Mouse (Mus musculus) ovary, postnatal 10 days (tissue): ENCODE results near the gene Zmynd11.
"Not testable (repeated sequence)": the region's sequence is repeated elsewhere in the genome, so short reads cannot be mapped to it uniquely, and the experiment has no call there.

Source experiments
- DNase-seq: peaks from one replicate; pipeline ENCODE4 v3.0.0; 2022; ENCODE audit warnings: low spot score

Gene Zmynd11

DNA sequence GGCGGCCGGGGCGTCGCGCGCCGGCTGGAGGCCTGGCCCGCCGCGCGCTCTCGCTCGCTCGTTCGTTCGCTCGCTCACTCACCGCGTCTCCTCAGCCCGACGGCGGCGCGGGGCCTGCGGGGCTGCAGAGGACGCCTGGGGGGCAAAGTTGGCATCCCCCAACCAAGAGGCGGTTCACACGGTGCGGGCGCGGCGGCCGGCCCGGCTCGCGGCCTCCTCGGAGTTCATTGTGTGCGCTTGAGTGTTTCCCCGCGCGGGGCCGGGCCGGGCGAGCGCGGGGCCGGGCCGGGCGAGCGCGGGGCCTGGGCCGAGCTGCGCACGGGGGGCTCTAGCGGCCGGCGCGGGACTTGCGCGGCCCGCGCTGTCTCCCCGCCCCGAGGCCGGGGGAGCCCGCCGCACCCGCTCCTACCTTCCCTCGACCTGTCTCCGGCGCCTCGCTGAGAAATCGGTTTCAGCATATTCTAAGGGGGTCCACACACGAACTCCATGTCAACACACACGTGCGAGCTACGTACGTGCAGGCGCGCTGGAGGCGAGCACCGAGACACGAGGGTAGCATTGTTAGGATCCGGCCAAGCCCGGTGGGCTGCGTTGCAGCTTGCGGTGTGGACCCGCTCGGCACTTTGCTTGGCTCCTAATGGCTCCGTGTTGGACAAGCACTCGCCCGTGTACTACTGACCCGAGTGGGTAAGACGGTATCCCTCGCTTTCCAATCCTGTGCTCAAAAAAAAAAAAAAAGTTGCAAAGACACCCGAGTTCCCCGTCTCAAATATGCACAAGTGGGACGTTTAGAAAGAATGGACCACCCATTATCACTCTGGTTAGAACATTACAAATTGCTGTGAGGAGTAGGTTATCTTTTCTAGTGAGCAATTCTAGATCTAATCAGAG, at the start of gene Zmynd11:
TSS of gene Zmynd11 (minus strand) at position 685 of the 891 bp plus-strand sequence.
- peak; percentile 48 for DNase-seq

DNA sequence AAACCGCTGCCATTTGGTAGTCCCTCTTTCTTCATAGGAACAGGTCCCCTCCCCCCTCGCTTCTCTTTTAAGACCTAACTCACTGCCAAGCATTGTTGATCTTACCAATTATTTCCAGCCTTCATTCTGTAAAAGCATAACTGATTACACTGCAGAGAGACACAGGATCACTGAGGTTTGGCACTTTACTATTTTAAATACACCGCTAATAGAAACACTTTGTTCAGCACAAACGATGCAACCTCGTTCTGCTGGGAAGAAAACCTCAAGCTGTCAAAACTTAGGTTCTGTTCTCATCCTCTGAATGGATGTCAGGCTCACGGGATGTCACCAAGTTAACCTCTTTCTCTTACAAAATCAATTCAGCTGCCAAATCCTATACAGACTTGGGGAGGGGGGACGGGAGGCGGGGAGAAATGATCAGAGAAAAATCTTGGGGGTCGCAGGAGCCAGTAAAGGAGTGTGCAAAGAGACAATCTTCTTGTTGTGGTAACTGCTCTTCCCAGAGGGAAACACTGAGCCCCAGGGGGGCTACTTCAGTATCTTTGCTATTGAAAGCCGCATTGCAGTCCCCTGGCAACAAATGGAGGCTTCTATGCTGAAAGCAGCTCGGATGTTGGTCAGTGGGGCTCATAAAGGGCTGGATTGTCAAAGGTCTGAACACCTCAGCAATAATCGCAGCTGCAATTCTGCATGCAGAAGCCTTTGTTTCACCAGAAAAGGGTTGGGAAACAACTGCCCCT, 30.9 kb upstream of the Zmynd11 start:
- DNase-seq, result no peak

DNA sequence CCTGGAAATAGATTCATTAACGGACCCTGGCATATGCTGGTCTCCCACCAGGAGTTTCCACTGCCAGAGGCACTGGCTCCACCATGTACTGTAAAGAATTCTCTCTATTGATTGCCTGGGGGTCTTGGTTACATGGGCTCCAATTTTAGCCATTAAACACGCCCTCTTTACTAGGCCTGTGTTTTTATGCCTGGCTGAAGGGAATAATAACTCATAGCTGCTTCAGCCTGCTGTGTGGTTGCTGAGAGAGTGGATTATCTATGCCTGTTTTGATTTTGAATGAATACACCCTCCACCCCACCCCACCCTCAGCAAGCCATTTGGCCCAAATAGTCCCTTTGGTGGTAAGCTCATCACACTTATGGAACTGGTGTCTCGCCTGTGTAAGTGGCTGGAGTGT, 20.9 kb upstream of the Zmynd11 start:
- DNase-seq, result no peak

DNA sequence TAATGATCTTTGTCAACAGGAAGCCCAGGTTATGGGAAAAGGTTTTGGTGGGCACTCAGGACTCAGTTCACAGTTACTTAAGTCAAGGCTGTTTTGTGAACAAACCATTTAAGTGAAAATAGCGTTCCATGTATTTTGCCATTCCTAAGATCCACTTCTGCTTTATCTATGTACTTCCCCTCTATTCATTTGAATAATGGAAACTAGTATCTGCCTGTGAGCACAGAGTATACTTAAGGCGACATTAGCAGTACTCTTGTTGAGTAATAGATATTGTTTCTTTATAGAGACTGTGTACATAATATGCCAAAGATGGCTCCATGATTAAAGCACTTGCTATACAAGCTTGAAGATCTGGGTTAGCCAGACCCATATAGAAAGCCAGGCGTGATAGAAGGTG, 18.6 kb upstream of the Zmynd11 start:
- DNase-seq, result no peak

DNA sequence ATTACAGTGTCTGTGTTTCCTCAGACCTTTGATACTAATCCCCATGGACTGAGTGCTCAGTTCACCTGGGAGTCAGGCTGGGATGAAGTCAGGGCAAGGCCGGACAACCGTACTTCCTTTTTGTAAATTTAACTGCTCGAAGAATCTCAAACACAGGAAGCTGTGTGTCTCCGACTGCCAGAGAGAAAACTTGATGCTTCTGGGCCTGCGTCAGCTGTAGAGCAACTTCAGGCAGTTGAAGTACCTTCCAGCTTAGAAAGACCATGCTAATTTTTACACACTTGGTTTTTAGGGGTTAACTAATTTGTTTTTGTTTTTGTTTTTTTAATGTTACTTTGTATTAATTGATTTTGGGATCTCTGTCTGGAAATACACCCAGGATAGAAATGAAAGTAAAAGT, 10.8 kb upstream of the Zmynd11 start:
- no peak for DNase-seq

DNA sequence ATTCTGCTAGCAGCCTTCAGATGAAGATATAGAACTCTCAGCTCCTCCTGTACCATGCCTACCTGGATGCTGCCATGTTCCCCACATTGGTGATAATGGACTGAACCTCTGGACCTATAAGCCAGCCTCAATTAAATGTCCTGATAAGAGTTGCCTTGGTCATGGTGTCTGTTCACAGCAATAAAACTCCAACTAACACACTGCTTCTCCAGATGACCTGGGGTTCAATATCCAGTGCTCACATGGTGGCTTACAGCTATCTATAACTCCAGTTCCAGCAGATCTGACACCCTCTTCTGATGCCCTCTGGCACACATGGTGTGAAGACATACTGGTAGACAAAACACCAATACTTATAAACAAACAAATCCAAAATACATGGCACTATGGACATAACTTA, 8.9 kb upstream of the Zmynd11 start:
- no peak for DNase-seq

DNA sequence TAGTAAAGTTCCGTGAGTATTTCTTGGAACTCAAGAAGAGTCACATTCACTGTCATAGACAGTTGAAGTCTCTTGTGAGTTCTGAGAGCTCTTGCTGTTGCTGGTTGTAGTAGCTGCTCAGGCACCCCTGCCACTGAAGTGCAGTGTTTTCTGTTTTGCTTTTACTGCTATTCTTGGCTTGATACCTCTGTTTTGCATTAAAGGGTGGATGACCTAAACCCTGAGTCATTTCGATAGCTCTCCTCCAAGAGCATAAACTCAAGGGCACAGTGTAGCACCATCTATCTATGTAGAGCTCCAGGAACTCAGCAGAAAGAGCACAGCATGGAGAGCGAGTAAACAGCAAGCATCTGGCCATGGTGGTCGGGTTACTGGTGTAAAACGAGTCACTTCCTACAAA, 2.1 kb upstream of the Zmynd11 start:
- no peak for DNase-seq

DNA sequence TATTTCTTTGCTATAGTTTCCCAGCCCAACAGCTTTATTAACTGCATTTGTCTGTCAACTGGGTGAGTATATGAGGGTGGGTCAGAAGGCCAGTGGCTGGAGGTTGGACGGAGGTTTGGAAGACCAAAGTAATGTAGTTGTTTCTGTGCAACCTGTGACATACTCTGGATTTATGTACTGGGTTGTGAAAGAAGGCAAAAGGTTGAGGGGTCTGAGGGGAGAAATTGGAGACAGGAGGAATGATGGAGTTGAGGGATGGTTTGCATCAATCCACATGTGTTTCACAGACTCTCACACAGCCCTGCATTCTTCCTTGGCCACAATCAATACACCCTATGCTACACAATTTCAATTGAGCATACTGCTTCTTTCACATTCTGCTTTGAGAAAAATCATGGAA, 1.4 kb upstream of the Zmynd11 start:
- DNase-seq, result no peak

DNA sequence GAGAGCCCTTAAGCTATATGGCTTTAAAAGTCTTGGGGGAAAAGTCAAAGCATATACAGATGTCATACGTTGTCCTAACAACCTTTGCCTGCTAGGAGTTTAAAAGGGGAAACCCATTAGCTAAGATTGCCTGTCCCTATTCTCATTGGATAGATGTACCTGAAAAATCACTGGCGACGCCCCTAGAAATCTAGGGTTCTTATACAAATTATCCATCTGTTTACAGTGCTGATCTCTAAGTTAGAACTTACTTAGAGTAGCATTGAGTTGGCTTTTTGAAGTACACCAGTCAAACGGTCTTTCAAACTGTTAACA, 364 bp upstream of the Zmynd11 start:
- no peak for DNase-seq

DNA sequence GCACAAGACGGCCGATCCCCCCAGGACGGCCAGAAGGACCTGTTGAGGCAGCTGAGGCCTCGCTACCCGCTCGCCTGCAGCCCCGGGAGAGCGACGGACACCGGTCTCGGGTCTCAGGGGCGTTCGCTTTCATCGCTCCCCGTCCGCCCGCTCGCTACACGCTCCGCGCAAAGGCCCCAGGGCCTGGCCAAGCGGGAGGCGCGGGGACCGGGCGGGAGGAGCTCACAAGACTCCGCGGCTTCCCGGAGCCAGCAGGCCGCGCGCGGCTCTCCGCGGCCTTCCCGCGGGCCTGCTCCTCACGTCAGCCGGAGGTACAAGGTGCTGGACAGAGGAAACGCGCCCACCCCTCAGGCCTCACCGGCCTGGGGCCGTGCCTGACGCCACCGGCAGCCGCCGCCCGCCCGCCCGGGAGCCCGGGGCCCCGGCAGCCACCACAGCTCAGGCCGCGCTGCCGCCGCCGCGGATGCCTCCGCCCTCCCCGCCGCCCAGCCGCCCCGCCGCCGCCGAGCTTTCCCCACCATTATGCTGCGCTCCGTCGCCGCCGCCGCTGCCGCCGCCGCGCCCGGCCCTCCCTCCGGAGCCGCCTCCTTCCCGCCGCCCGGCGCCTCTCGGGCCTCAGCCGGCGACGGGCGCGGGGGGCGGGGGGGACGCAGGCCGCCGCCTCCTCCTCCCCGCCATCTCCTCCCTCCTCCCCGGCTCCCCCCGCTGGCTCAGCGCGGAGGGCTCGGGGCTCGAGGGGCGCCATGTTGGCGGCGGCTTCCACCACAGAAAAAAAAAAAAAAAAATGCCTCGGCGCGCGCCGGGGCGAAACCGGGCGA, 1.1 kb downstream of the Zmynd11 start:
- DNase-seq, result peak; percentile 50

DNA sequence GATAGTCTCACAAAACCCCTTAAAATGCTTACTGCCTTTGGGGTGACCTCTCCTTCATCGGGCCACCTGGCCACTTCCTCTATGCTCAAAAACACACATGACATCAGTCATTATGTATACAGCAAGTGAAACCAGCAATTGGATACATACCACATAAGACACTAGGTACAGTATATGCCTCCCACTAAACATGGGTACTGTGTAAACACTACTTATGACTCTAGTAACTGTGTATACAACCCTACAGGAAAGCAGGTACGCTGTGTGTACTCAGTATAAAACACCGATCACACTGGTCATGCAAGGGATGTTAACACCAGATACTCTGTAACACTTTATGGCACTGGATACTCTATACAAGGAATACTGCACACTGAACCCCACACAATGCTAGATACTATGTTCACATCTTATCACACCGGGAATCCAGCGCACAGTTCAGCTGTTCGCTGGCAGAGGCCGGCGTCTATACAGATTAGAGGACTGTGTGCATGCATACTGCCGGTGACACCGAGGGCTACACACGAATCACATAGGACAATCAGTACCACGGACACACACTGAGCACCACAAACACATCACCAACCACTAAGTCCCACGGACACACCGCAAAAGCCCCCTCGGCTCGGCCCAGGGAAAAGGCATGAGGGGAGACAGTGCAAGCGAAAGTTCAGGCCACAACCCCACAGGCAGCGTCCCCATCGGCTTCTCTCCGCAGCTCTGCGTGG, 1.9 kb downstream of the Zmynd11 start:
- peak; percentile 46 for DNase-seq

DNA sequence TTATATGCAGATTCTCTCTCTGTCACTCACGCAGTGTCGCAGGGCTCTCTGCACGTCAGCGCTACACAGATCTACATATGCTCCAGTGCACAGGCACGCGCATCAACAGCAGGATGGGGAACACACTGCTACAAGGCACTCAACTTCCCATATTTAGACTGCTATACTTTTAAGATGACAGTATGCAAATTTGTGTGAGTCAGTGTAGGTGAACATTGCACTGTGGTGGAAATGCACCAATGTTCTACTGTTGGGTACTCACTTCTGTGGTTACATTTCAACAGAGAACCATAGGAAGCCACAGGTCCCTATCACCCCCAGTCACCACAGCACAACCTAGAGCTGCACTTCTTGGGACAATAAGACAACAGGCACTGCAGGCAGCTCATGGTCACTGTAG, 5.1 kb downstream of the Zmynd11 start:
- DNase-seq, result no peak

DNA sequence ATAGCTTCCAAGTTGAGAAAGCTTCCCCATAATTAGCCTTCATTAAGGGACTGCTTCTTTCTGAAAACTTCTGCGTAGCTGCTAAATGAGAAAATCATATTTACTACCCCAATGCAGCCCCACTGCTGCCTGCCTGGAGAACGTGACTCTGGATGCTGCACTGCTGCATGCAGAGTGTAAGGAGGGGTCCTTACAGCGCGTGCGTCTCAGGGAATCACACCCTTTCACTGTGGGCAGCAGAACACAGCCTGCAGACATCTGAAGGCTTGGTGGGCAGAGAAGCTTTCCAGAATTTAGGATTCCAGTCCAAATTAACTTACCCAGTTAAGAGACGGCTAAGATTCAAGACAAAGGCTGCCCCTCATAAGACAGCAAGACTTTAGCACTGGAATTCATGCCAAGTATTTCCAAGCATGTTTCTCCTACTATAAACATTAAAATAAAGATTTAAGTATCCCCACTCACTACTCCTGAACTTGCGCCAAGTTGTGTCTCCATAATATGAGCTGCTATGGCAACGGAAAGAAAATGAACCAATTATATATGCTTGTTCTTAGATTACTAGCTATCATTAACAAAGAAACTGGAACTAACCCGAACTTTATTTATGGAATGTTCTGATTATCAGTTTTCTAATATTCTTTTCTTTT, 7.2 kb downstream of the Zmynd11 start:
- DNase-seq, result no peak

DNA sequence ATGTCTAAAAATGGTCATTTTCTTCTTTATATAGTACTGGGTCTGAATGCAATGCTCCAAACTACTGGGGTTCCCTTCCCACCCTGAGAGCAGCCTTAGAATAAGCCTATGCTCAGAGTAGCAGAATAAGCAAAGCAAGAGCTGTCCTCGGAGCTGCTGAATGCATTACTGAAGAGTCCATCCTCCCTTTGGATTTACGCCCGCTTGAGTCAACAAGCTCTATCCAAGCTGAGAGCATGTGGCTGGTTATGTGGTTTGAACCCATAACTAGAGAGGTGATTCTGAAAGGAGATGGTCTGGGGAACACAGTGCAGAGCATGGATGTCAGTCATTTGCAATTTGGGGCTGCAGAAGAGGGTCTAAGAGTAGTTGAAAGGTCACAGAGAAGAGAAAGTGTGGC, 11.4 kb downstream of the Zmynd11 start:
- no peak for DNase-seq

DNA sequence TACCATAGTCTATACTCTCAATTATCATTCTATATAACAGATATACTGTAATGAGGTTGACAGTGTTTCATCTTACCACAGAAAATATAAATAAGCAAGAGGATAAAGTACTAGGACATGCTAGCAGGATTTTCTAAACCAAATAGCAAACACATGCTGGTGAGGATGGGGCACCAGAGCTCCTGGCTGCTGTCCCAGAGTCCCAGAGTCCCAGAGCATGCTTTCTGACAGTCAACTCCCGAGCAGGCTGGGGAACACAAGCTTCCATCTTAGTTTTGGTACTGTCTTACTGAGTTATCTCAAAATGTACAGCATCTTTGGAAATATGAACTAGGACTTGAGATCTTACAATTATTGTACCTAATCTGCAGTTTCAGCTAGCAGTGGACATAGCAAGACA, 14.8 kb downstream of the Zmynd11 start:
- DNase-seq, result no peak

DNA sequence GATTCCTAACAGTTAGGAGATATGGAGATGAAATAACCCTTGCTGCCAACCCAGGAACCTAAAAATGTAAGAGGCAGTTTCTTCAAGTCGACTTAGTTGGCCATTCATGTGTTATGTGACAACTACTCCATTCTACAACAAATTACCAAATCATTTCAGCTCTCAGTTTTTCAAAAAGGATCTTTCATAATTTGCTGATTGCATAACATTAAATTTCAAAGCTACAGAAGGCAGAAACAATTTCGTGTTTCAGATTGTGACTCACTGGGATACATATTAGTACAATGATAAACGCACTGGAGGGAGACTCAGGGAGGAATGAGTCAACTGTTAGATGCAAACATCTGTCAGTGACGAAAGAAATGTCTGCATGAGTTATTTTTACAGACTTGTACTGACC, 15.3 kb downstream of the Zmynd11 start:
- DNase-seq, result no peak

DNA sequence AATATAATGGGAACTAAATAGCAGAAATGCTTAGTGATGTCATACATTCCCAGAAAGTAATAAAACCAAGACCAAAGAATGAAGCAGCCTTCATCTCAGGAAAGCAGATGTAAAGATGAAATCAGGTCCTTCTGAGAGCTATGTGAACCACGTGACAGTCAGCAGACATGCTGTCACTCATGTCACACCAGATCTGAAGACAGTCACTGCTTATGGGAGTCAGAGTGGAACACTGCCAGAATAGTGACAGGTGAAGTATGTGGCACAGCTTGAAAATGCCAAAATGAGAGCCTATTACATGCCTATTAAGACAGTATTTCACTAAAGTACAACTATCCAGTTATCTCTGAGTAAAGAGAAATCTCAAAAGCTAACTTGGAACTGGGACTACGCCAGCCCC, 26.9 kb downstream of the Zmynd11 start:
- DNase-seq, result no peak

DNA sequence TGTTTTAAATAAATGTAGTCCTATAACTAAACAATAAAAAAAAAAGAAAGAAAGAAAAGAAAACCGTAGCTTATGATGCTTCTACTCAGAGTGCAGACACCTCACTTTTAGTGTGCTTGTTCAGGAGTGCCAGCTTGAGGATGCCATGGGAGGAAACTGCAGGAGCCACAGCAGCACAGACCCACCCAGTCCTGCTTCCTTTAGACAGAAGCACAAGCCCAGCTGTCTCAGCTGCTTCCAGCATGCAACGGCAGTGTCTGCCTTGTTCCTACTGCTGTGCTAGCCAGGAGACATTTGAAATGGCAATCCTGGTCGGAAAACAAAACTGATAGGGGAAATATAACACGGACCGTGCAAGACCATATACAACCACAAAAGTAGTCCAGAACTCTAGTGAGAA, 28.1 kb downstream of the Zmynd11 start:
- DNase-seq, result no peak

DNA sequence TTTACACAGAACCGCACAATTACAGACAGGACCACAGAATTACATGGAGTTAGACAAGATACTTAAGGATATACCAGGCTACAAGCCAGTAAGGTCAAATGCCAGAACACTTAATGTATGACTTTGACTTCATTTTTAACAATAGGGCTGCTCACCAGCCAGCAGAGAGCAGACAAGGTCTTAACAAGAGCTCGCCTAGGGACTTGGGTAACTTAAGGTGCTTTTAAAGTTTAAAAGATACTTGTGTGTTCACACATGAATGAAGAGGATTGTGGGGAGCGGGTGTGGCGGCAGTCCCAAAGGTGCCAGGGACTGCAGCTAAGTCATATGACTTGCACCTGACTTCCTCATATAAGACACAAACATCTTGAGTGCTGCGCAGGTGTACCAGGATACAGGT, 32.9 kb downstream of the Zmynd11 start:
- not testable (repeated sequence) for DNase-seq

DNA sequence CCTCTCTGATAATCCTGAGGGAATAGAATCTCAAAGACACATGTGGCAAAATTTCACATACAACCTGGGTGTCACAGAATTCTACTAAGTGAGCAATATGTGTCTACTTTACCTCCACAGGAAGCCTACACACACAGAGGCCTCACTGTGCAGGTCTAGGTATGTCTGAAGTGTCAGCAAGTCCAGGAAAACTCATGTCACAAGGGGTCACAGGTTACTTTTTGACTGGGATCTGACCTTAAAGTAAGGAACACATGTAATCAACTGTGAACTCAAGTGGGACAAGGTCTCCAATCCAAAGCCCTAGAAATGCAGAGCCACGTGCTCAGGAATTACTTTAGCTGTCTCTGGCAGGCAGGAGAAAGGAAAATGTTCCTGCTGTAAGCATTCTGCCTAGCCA, 36.1 kb downstream of the Zmynd11 start:
- DNase-seq, result no peak

DNA sequence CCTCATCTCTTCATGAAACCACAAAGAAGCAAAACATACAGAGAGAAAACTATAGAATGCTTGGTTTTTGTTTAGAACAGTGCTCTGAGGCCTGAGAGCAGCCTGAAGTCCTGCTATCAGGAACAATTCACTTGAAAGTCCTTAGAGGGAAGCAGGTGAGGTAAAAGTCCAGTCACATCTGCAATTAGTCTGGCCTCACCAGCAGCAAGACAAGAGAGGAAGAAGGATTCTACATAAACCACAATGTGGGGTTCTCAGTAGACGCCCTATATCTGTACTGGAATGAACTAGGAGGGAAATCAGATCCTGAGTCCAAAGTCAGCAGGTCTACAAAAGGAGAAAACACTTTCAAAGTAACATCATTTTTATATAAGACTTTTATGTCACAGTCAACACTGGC, 49.9 kb downstream of the Zmynd11 start:
- no peak for DNase-seq
